Mouse (Mus musculus): ENCODE results near the gene Ccdc177.
"Not testable (repeated sequence)": the region's sequence is repeated elsewhere in the genome, so short reads cannot be mapped to it uniquely, and the experiment has no call there.

Gene Ccdc177

DNA sequence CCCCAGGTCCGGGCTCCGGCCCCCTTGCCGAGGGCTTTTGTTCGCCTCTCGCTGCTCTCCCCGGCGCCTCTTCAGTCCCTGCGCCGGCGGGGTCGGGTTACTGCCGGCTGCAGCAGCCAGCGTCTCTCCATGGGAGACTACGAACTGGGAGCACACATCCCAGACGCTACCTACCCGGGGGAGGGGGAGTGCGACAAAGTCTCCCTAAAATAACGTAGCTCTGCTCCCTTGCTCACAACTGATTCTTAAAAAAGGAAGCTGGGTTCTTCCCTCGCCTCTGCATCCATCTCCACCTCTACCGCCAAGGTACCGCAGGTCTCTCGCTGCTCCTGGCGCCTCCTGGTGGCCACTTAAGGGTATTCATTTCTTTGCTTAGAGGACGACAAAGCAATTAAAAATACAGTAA, at the start of gene Ccdc177:
Gene Ccdc177, minus strand, starts transcription at position 292 of the 406 bp plus-strand sequence.
- DNase-seq (ENCODE audit: low spot score in 2 of 2): peak; percentile 62 to 88

DNA sequence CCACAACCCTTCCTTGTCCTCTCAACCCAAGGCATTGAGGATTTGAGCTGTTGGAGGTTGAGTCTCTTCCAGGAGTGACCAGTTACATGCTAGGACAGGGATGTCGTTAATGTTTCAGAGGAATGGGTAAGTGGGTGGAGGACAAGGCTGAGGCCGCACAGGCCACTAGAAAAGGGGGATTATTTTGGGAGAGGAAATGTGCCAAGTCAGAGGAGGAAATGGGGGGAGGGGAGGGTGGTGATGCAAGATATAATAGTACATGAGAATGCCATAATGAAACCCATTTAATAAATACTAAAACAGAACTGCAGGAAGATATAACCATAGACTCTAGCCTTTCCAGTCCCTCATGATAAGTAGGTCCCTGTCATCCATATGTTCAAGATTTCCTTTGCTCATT, 49.5 kb upstream of the Ccdc177 start:
- no peak for DNase-seq (ENCODE audit: low spot score in 2 of 2)

DNA sequence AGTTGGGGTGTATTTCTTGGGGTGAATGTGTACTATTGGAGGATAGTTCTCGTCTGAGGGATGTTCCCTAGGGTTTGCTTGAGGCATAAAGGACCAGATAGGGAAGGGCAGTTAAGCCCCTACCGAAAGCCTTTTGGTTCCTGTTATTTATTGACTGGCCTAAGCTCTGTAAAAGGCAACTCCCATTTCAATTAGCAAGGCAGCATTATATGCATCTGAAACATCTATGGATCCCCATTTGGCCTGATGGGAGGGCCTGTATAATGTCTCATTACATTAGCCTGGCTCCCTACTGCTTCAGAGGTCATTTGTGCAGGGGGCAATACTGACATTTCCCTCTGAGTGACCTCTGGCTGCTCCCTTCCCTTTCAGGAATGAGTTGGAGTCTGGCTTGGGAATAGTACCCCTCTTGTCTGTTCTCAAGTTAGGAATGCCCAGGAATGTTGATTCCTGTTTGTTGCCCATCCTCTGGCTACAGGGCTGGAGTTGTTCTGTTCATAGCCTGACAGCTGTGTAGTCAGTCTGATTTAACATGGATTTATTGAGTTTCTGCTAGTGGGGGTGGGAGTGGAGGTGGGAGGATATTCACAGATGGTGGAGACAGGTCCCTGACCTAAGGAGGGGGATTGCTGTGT, 47.1 kb upstream of the Ccdc177 start:
- DNase-seq (ENCODE audit: low spot score in 2 of 2): no peak

DNA sequence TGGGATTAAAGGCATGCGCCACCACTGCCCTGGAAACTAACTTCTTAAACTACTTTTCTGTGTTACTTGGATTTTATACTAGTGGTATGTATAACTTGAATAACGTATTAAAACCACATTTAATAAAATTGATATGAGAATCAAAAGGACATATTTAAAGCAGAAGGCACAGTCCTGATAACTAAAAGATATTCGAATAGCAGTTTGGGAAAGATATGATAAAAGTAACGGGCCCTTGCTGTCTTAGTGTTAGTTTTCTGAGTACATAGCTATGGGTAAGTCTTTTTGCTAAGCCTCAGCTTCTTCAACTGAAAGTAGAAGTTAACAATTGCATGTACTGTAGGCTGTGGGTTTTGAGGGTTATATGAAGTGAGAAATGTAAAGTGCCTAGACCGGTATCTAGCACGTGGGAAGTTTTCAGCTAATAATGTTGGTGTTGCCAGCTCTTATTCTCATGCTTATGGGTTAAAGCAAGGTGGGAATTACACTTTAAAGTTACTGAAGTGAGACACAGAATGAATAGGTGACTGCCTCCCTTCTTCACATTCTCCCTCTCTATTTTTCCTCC, 44.5 kb upstream of the Ccdc177 start:
- DNase-seq (ENCODE audit: low spot score in 2 of 2): no peak

DNA sequence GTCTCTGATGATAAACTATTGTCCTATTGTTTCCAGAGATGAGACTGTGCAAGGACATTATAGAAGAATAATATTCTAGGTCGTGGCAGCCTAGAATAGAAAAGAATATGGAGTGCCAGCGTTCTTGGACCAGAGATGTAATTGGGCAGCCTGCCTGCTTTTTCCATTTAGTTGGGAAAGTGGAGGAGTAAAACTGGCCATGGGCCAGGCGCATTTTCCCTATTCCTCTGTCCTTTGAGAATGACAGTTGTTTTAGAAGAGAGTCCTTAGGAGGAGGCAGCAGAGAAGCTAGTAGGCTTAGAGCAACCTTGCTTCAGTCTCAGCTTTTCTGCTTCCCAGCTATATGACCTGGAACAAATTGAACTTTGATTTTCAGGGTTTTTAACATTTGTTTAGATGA, 43.4 kb upstream of the Ccdc177 start:
- DNase-seq (ENCODE audit: low spot score in 2 of 2): no peak

DNA sequence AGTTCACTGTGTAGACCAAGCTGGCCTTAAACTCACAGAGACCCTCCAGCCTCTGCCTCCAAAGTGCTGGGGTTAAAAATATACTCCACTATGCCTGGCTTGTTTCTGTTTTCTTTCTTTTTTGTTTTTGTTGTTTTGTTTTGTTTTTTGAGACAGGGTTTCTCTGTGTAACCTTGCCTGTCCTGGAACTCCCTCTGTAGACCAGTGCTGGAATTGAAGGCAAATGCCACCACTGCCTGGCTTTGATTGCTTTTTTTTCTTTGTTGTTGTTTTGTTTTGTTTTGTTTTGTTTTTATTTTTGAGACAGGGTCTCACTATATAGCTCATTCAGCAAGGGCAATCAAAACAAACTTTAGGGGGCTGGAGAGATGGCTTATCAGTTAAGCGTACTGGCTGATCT, 41.0 kb upstream of the Ccdc177 start:
- no peak for DNase-seq (ENCODE audit: low spot score in 2 of 2)

DNA sequence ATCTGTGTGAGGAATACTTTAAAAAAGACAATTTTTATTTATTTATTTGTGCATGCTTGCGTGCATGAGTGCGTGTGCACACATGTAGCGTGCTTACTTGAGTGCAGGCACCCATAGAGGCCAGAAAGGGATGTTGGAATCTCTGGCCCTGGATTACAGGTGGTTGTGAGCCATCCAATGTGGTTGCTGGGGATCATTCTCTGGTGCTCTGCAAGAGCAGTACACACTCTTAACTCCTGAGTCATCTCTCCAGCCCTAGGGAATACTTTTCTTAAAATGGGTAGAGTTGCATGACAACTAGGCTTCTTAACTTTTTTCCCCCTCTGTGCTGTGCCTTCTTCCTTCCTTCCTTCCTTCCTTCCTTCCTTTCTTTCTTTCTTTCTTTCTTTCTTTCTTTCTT, 39.7 kb upstream of the Ccdc177 start:
- no peak for DNase-seq (ENCODE audit: low spot score in 2 of 2)

DNA sequence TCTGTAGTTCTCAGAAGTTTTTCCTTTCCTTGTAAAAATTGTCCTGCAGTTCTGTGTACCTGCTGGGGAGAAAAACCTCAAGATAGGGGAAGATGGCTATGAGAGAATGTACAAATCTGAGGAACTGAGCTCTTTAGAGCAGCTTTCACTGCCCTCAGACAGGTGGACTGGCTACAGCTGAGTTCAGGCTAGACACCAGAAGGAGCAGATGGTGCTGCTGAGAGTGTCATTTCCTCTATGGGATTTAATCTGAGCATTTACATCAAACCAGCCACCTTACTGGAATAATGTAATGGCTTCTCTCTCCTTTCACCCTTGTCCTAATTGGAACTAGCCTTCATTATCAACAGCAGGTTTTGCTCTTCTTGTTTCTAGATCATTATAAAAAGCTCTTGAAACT, 37.8 kb upstream of the Ccdc177 start:
- DNase-seq (ENCODE audit: low spot score in 2 of 2): no peak

DNA sequence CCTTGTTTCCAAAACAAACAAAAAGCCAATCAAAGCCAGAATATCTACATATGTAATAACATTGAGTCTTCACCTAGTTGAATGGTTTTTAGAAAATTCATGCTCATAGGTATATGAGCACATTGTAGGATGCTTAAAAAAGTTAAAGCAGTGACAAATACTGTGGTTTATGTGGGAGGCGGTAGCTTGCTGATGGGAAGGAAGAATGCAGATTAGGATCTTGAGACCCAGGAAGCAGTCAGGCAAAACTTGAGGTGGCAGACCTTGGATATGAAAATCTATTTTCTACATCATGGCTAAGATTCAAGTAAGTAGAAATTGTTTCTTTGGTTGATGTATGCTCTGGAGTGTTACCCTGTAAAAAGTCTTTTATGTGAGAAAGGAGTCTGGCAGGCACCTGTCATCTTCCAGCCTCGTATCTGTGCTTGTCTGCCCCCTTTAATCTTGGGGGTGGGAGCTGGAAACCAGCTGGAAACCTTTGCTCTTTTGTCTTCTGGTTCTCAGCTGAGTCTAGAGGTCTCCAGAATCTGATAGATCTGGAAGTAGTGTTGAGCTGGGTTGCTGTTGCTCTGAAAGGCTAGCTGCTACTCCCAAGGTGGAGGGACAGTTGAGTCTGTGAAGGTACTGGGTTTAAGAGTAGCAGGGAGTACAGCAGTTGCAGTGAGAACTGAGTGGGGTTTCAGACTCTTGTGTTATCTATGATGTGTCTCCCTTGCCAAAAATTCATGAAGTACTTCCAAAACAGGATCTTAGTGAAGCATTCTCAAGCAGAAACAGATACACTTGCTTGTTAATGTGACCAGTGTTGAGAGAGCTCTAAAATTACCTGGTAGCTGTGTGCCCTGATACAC, 34.7 kb upstream of the Ccdc177 start:
- no peak for DNase-seq (ENCODE audit: low spot score in 2 of 2)

DNA sequence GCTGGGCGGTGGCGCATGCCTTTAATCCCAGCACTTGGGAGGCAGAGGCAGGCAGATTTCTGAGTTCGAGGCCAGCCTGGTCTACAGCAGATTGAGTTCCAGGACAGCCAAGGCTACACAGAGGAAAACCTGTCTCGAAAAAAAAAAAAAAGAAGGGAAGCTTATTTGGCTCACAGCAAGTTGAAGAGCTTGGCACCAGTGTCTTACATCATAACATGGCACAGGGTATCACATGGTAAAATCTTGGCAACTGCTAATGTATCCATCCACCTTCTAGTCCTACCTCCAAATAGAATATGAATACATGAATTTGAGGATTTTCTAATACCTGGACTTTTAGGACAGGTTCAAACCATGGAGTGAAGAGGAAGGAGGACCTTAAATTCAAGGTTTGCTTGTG, 34.0 kb upstream of the Ccdc177 start:
- no peak for DNase-seq (ENCODE audit: low spot score in 2 of 2)

DNA sequence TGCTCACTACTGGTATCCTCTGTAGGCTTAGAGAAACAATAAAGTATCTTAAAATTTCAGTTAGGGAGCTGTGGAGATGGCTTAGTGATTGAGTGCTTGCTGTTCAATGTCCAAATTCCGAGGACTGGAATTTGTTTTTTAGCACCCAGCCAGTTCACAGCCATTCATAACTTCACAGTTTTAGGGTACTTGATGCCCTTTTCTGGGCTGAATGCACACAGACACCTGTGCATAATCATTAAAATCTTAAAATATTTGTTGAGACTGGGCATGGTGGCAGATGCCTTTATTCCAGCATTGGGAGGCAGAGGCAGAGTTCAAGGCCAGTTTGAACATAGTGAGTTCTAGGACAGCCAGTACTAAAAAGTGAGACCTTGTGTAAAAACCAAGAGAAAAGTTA, 33.0 kb upstream of the Ccdc177 start:
- no peak for DNase-seq (ENCODE audit: low spot score in 2 of 2)

DNA sequence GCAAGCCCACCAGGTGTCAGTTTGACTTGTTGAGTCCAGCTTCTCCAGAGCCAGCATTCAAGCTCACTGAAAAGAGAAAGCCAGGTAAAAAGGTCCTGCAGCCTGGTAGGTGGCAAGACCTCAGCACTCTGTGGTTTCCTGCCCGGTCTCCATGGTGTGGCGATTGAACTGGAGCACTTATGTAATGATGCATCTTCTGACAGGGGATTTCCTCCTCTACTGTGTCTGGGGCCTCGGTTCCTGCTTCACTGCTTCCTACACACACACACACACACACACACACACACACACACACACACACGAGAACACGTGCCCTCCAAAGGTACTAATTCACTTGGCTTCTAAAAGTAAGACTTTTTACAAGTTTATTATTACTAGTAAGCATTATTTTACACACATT, 32.4 kb upstream of the Ccdc177 start:
- DNase-seq (ENCODE audit: low spot score in 2 of 2): peak; percentile 49 to 71

DNA sequence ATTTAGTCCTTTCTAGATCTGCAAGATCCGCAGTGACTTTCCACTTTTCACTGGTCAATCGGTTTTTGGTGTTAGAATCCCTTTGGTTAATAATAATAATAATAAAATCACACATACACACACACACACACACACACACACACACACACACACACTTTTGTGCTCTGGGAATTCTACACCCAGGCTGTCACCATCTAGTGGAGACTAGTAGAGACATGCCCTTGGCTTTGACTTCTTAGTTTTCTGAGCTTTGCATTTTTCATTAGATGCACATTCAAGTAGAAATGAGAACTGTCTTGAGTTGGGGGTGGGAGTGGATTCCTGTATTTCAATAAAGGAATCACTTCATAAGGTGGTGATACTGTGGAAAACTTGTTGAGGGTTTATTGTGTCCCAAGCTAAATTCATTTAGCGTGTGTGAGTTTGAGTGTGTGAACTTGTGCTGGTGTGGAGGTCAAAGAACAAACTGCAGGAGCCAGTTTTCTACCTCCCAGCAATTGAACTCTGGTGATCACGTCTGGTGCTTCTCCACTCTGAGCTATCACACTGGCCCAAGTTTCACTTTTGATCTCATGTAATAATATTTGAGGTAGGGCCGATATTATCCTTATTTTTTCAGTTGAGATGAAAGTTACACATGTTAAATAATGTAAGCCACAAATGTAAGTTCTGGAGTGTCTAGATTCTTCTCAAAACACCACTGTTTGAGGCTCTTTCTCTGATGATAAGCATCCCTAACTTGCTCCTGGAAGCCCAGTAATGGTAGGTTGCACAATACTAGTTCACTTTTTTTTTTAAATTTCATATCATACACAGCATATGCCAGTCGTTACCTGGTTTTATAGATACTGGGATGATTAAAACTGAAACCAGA, 31.3 kb upstream of the Ccdc177 start:
- no peak for DNase-seq (ENCODE audit: low spot score in 2 of 2)

DNA sequence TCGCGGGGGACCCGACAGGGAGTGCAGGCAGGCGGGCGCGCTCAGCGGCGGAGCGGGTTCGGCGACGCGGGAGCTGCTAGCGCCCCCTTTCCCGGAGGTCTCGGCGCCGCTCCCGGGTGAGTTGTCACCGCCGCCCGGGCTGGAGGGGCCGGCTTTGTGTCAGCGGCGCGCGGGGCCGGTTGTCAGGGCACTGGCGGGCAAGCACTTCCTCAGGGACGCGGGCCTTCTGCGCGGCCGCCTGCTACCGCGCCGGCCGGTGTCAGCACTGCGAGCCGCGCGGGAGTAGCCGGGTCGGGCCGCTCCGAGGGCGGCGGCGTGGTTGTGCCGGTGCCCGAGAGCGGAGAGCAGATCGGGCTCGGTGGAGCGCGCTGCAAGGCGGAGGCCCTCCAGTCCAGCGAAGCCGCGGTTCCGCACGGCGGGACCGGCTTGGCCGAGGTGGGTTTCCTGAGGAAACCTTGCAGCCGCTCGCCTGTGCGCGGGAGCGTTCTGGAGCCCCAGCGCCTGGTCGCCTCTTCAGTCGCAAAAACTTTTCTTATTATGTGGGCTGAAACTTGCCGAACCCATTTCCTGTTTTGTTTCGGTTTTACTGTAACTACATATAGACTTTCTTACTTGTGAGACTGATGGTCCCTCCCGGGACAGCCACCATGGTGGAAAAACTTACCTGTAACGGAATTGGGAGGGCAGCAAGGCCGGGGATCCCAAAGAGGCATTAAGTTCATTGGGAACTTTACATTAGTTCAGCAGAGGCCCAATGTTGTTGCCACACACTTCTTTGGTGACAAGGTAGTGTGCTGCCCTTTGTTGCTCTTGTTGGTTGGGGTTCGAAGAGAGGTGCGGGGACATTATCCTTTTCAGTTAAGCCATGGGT, 30.4 kb upstream of the Ccdc177 start:
- DNase-seq (ENCODE audit: low spot score in 2 of 2): peak in 1 of 2 experiments; percentile 69

DNA sequence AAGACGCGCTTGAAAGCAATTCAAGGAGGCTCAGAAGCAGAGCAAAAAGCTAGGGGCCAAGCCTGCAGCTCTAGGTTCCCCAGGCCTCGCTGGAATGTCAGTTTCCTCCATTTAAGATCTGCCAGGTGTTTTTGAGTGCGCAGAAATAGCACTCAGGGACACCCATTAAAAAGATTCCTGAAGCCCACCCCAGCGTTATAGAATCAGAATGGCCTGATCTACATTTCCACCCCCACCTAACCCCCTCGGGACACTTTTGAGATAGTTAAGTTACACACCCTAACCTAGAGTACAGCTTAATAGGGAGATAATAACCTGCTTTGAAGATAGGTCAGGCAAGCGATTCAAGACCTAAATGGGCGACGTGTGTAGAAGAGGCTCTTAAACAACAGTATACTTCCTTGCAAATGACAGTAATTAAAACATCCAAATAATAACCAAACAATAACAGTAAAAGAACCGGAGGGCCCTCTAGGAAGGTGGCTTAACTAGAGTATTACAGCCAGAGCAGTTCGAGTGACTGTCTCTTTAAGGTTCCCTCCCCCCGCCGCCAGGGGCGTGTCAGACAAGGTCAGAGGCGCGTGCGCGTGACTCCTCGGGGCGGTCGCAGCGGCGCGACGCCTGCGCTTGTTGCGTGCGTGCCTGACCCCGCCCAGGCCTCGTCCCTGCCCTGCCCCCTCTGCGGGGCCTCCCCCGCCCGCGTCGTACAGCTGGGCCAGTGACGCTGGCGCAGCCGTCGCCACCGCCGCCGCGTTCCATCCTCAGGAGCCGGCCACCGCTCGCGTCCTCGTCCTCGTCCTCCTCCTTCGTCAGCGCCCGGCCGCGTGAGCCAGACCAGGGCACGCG, 29.6 kb upstream of the Ccdc177 start, which contains the start of gene Susd6:
Gene Susd6, plus strand, starts transcription at position 662 of the 846 bp plus-strand sequence.
- DNase-seq (ENCODE audit: low spot score in 2 of 2): peak; percentile 95 to 99

DNA sequence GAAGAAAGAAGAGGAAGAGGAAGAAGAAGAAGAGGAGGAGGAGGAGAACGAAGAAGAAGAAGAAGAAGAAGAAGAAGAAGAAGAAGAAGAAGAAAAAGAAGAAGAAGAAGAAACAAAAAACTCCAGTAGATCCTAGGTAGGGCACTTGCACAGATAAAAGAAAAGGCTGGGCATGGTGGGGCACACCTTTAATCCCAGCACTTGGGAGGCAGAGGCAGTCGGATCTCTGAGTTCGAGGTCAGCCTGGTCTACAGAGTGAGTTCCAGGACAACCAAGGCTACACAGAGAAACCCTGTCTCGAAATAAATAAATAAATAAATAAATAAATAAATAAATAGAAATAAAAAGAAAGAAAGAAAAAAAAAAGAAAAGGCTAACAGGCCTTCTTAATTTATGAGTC, 28.8 kb upstream of the Ccdc177 start:
- DNase-seq (ENCODE audit: low spot score in 2 of 2): not testable (repeated sequence)

DNA sequence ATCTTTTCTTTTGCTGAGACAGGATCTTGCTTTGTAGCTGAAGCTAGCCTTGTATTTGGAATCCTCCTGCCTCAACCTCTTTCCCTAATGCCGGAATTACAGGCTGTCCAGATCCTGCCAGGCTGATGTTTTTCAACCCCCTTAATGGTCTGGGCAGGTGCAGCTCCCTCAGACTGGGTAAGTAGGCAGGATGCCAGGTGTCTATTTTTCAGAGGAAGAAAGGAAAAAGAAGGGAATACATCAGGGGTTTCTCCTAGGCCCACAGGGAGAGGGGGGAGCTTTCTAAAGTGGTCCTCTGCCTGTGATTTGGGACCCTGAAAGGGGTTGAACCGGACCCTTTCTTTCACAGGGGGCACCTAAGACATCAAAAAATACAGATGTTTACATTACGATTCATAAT, 27.7 kb upstream of the Ccdc177 start:
- no peak for DNase-seq (ENCODE audit: low spot score in 2 of 2)

DNA sequence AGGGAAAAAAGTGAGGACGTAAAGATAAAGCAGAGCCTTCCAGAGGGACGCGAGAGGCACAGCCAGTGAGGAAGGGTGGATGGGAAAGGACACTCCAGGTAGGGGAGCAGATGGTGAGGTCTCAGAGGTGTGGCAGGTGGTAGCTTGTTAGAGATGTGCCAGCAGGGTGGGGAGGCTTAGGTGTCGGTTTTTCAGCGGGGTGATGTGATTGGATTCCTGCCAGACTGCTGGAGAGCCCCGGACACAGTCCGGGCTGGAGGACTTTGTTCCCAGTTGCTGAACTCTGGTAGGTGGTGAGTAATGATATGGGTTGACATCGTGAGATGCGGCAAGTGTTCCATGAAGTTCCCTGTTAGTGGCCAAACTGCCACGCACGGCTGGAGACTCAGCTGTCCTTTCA, 27.1 kb upstream of the Ccdc177 start:
- DNase-seq (ENCODE audit: low spot score in 2 of 2): no peak

DNA sequence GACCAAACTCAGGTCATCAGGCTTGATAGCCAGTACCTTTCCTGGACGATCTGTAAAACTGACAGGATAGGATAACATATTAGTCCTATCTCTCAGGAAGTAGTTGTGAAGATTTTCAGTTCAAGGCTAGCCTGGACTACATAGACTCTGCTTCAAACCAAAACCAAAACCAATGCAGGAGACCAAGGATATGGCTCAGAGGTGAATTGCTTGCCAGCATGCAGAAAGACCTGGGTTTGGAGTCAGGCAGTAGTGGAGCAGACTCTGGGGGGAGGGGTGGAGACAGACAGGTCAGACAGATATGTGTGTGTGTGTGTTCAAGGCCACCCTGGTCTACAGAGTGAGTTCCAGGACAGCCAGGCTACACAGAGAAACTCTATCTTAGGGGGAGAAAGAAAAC, 26.1 kb upstream of the Ccdc177 start:
- no peak for DNase-seq (ENCODE audit: low spot score in 2 of 2)

DNA sequence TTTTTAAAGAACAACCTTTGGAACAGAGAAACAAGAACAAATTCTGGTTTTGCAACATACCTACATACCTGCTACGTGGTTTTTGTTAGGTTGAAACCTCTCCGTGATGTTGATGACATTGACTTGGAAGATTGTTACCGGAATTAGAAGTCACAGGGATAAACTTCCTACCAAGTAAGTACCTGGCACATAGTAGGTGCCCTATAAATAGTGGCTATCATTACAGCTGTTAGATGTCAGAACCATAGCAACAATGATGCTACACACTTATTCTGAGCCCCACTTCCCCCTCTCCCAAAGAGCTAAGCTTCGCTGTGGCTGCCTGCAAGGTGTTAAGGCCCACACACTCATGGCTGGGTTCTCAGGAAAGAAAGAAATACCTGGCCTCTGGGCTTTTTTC, 25.1 kb upstream of the Ccdc177 start:
- no peak for DNase-seq (ENCODE audit: low spot score in 2 of 2)

Measured in spleen, postnatal 10 days (tissue).